Mouse (Mus musculus) spleen, adult 2 months (tissue): ENCODE results near the gene Gm28553. TPM values are rescaled to one million over a fixed set of nuclear protein-coding genes. Genes with fewer than 3 reads are reported as not detected.
"Not testable (repeated sequence)": the region's sequence is repeated elsewhere in the genome, so short reads cannot be mapped to it uniquely, and the experiment has no call there.

Experiments used
- DNase-seq, 2 experiments: peaks; one replicate each; pipeline versions ENCODE4 v3.0.0 to v3.0.0-alpha.2; 2012 to 2021; ENCODE audit warnings: low spot score in 2 of 2, low read depth in 1 of 2
- H3K27ac ChIP-seq: fragments of 200-500 bp; 2 replicates; pipeline ENCODE4 v1.5.1; 2012; ENCODE audit warnings: low read length, inconsistent platforms; ENCODE audit not compliant: insufficient read depth
- H3K27me3 ChIP-seq: fragments of 200-500 bp; 2 replicates; pipeline ENCODE4 v1.6.1; 2012; ENCODE audit warnings: mild to moderate bottlenecking, moderate library complexity, low read length, inconsistent platforms; ENCODE audit not compliant: control insufficient read depth, insufficient read depth
- H3K36me3 ChIP-seq: fragments of 200-500 bp; 2 replicates; pipeline ENCODE4 v1.6.1; 2012; ENCODE audit warnings: mild to moderate bottlenecking, low read length, inconsistent platforms; ENCODE audit not compliant: control insufficient read depth, insufficient read depth
- H3K4me1 ChIP-seq: fragments of 200-500 bp; 2 replicates; pipeline ENCODE4 v1.6.1; 2011; ENCODE audit warnings: inconsistent platforms; ENCODE audit not compliant: control insufficient read depth, insufficient read depth, insufficient read length
- H3K4me3 ChIP-seq: fragments of 200-500 bp; 2 replicates; pipeline ENCODE4 v1.5.1; 2011; ENCODE audit warnings: mild to moderate bottlenecking, inconsistent platforms; ENCODE audit not compliant: insufficient read depth, insufficient read length; ENCODE audit errors: extremely low read depth
- WGBS: fragments of 180-500 bp; shearing (Covaris S2); methylation state at CpG from one replicate; pipeline ENCODE4 v1.1.7; 2018; 5-methylcytosine and 5-hydroxymethylcytosine counted together
- polyA plus RNA-seq: library from polyadenylated mRNA; depleted of rRNA; stranded (reverse); fragments of >200 nt; gene quantifications from 2 replicates; pipeline ENCODE4 v1.2.3, GENCODE M21; 2012; rRNA removed

Gene Gm28553
- not detected in 2 replicates for polyA plus RNA-seq

DNA sequence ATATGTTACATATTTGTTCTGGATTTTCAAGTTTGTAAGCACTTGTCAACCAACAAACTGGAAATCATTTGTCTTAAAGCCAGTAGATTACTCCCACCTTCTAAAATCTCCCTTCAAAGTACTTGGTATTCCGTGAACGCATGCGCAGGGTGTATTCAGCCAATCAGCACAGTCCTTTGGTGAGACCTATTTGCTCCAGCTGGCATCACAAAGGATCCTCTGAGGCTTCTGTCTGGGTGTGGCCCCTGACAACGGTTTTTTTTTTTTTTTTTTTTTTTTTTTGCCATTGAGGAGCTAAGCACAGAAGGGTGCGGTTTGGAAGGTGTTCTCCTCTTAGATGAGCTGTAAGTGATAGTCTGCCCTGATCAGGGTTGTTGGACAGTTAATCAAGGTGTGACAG lies at the start of gene Gm28553:
Gene Gm28553 (plus strand): TSS at position 301 of the 400 bp plus-strand sequence.
- DNase-seq, H3K27ac ChIP-seq, H3K4me1 ChIP-seq, H3K27me3 ChIP-seq, H3K4me3 ChIP-seq, H3K36me3 ChIP-seq: not testable (repeated sequence)
- no CpG with 5 or more reads among the region's 5 CpGs for WGBS
